Mouse (Mus musculus) testis, postnatal 10 days (tissue): ENCODE data around the gene Cerk.

ENCODE experiments used
- DNase-seq: peaks from one replicate; pipeline ENCODE4 v3.0.0; 2021; ENCODE audit warnings: low spot score

The Cerk gene

GRCm38 (mm10) chr15:86206385-86206784 lies 20.4 kb upstream of the Cerk start:
- no peak for DNase-seq

- DNase-seq, result peak; percentile 78
Observed at GRCm38 (mm10) chr15:86205300-86205699, 19.4 kb upstream of the Cerk start.

GRCm38 (mm10) chr15:86203942-86204561 lies 18.1 kb upstream of the Cerk start:
- DNase-seq, result peak; percentile 77

- DNase-seq, result no peak
Observed at GRCm38 (mm10) chr15:86203292-86203793, 17.4 kb upstream of the Cerk start.

- no peak for DNase-seq
Observed at GRCm38 (mm10) chr15:86202640-86203039, 16.7 kb upstream of the Cerk start.

GRCm38 (mm10) chr15:86201696-86202330 lies 15.9 kb upstream of the Cerk start:
- DNase-seq, result no peak

GRCm38 (mm10) chr15:86201095-86201494 lies 15.2 kb upstream of the Cerk start:
- DNase-seq, result no peak

- DNase-seq, result no peak
Observed at GRCm38 (mm10) chr15:86200169-86200568, 14.2 kb upstream of the Cerk start.

GRCm38 (mm10) chr15:86199482-86199881 lies 13.5 kb upstream of the Cerk start:
- no peak for DNase-seq

GRCm38 (mm10) chr15:86199052-86199451 lies 13.1 kb upstream of the Cerk start:
- DNase-seq, result no peak

- peak; percentile 82 for DNase-seq
Observed at GRCm38 (mm10) chr15:86194676-86195453, 8.9 kb upstream of the Cerk start.

- no peak for DNase-seq
Observed at GRCm38 (mm10) chr15:86191933-86192332, 6.0 kb upstream of the Cerk start.

- no peak for DNase-seq
Observed at GRCm38 (mm10) chr15:86191505-86191904, 5.6 kb upstream of the Cerk start.

- no peak for DNase-seq
Observed at GRCm38 (mm10) chr15:86190387-86190786, 4.4 kb upstream of the Cerk start.

GRCm38 (mm10) chr15:86188746-86189470 lies 3.0 kb upstream of the Cerk start:
- DNase-seq, result peak; percentile 86

- DNase-seq, result no peak
Observed at GRCm38 (mm10) chr15:86188186-86188585, 2.2 kb upstream of the Cerk start.

GRCm38 (mm10) chr15:86186686-86187085 lies 745 bp upstream of the Cerk start:
- no peak for DNase-seq

GRCm38 (mm10) chr15:86184851-86185688 lies 871 bp downstream of the Cerk start:
- DNase-seq, result peak; percentile 71

GRCm38 (mm10) chr15:86184071-86184470 lies 1.9 kb downstream of the Cerk start:
- DNase-seq, result no peak

- no peak for DNase-seq
Observed at GRCm38 (mm10) chr15:86183484-86183883, 2.5 kb downstream of the Cerk start.

GRCm38 (mm10) chr15:86182646-86183045 lies 3.3 kb downstream of the Cerk start:
- DNase-seq, result no peak
